Mouse (Mus musculus) kidney, adult 2 months (tissue): ENCODE measurements around the gene Olfr611. TPM values are rescaled to one million over a fixed set of nuclear protein-coding genes. Genes with fewer than 3 reads are reported as not detected.

Experiments
- DNase-seq: peaks from one replicate; pipeline ENCODE4 v3.0.0; 2021
- H3K27ac ChIP-seq: fragments of 200-500 bp; 2 replicates; pipeline ENCODE4 v1.5.1; 2012; ENCODE audit warnings: low read depth, low read length, control low read depth, inconsistent platforms; ENCODE audit not compliant: insufficient read depth
- H3K27me3 ChIP-seq: fragments of 200-500 bp; replicated peaks from 2 replicates; pipeline ENCODE4 v1.6.1; 2012; ENCODE audit warnings: mild to moderate bottlenecking, moderate library complexity, low read length, inconsistent platforms; ENCODE audit not compliant: control insufficient read depth, insufficient read depth
- H3K36me3 ChIP-seq: fragments of 200-500 bp; 2 replicates; pipeline ENCODE4 v1.6.1; 2012; ENCODE audit warnings: mild to moderate bottlenecking, moderate library complexity, low read length, inconsistent platforms; ENCODE audit not compliant: control insufficient read depth, insufficient read depth
- H3K4me1 ChIP-seq: fragments of 200-500 bp; 2 replicates; pipeline ENCODE4 v1.6.1; 2011; ENCODE audit warnings: low read length; ENCODE audit not compliant: control insufficient read depth, insufficient read depth
- H3K4me3 ChIP-seq: fragments of 200-500 bp; 2 replicates; pipeline ENCODE4 v1.5.1; 2011; ENCODE audit warnings: mild to moderate bottlenecking, low read depth, low read length, control low read depth; ENCODE audit not compliant: insufficient read depth
- CTCF ChIP-seq: fragments of 200-500 bp; conservative IDR thresholded peaks from 2 replicates; pipeline ENCODE4 v1.5.1; 2011; ENCODE audit warnings: low read depth, mild to moderate bottlenecking, control low read depth, low read length, moderate library complexity, mixed read lengths; ENCODE audit not compliant: insufficient read depth, insufficient read length
- POLR2A ChIP-seq: fragments of 200-500 bp; IDR thresholded peaks from one replicate; pipeline ENCODE4 v1.6.1; 2011; ENCODE audit warnings: low read depth, low read length, control low read depth
- polyA plus RNA-seq: library from polyadenylated mRNA; depleted of rRNA; stranded (reverse); fragments of >200 nt; gene quantifications from 2 replicates; pipeline ENCODE4 v1.2.3, GENCODE M21; 2012; rRNA removed

Olfr611 gene
- polyA plus RNA-seq, 1 experiment, result not detected

DNA sequence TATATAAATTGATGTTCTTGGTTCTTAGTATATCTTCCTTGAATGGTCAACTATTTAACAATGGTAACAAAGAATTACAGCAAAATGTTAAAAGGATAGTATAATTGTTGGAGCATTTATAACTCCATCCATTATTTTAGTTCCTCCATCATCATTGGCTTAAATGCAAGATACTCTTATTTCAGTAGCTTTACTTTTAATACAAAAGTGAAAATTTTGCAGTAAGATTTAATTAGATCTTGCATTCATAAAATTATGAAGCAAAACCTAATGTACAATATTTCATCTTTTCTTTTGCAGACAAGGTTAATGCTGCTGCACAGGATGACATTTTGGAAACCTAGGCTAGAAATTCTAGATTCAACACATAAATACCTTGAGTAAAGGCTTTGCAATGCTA, 51.1 kb downstream of the Olfr611 start, which contains the start of gene Olfr608:
TSS of gene Olfr608 (plus strand) at position 301 of the 400 bp plus-strand sequence.
- Histone ChIP-seq H3K4me3 (no peak within 1 kb of the TSS), H3K4me1 (no peaks in the 10 kb centered on the region), H3K27ac (no peak within 1 kb of the TSS), H3K27me3 (no peaks in the 10 kb centered on the region), H3K36me3 (no peaks in the 10 kb centered on the region)
- no peak for TF ChIP-seq POLR2A
- TF ChIP-seq CTCF, result no peak
- no peak for DNase-seq

Other genes starting within 250 kb of the Olfr611 start
- not detected in 2 replicates for gene Olfr596, start 215.2 kb downstream of the Olfr611 start, polyA plus RNA-seq
- gene Olfr597, start 204.5 kb downstream of the Olfr611 start, polyA plus RNA-seq, result not detected in 2 replicates
- gene Olfr598, start 197.3 kb downstream of the Olfr611 start, polyA plus RNA-seq, result not detected in 2 replicates
- not detected in 2 replicates for gene Olfr599, start 184.9 kb downstream of the Olfr611 start, polyA plus RNA-seq
- not detected in 2 replicates for gene Olfr600, start 171.2 kb downstream of the Olfr611 start, polyA plus RNA-seq
- not detected in 2 replicates for gene Olfr601, start 158.2 kb downstream of the Olfr611 start, polyA plus RNA-seq
- gene Olfr603, start 134.7 kb downstream of the Olfr611 start, polyA plus RNA-seq, result not detected in 2 replicates
- not detected in 2 replicates for gene Usp17lc, start 105.8 kb downstream of the Olfr611 start, polyA plus RNA-seq
- not detected in 2 replicates for gene Olfr605, start 75.4 kb downstream of the Olfr611 start, polyA plus RNA-seq
- not detected in 2 replicates for gene Olfr606, start 71.8 kb downstream of the Olfr611 start, polyA plus RNA-seq
- gene Olfr607, start 56.7 kb downstream of the Olfr611 start, polyA plus RNA-seq, result not detected in 2 replicates
- not detected in 2 replicates for gene Olfr608, start 51.0 kb downstream of the Olfr611 start, polyA plus RNA-seq
- gene Olfr609, start 22.8 kb downstream of the Olfr611 start, polyA plus RNA-seq, result not detected in 2 replicates
- gene Olfr610, start 8.7 kb downstream of the Olfr611 start, polyA plus RNA-seq, result not detected in 2 replicates
- gene Olfr612, start 21.9 kb upstream of the Olfr611 start, polyA plus RNA-seq, result not detected in 2 replicates
- gene Olfr613, start 27.2 kb upstream of the Olfr611 start, polyA plus RNA-seq, result not detected in 2 replicates
- not detected in 2 replicates for gene Olfr615, start 35.2 kb upstream of the Olfr611 start, polyA plus RNA-seq
- gene Olfr616, start 48.3 kb upstream of the Olfr611 start, polyA plus RNA-seq, result not detected in 2 replicates
- not detected in 2 replicates for gene Olfr617, start 52.2 kb upstream of the Olfr611 start, polyA plus RNA-seq
- not detected in 2 replicates for gene Olfr618, start 69.3 kb upstream of the Olfr611 start, polyA plus RNA-seq
- not detected in 2 replicates for gene Olfr619, start 79.7 kb upstream of the Olfr611 start, polyA plus RNA-seq
- not detected in 2 replicates for gene Olfr620, start 91.7 kb upstream of the Olfr611 start, polyA plus RNA-seq
- gene Olfr622, start 121.9 kb upstream of the Olfr611 start, polyA plus RNA-seq, result not detected in 2 replicates
- gene Olfr623, start 142.9 kb upstream of the Olfr611 start, polyA plus RNA-seq, result not detected in 2 replicates
- gene Olfr624, start 150.3 kb upstream of the Olfr611 start, polyA plus RNA-seq, result not detected in 2 replicates
- not detected in 2 replicates for gene Olfr625-ps1, start 161.9 kb upstream of the Olfr611 start, polyA plus RNA-seq
- not detected in 2 replicates for gene Olfr243, start 193.8 kb upstream of the Olfr611 start, polyA plus RNA-seq
- gene Olfr628, start 209.5 kb upstream of the Olfr611 start, polyA plus RNA-seq, result not detected in 2 replicates
- gene Olfr629, start 224.1 kb upstream of the Olfr611 start, polyA plus RNA-seq, result not detected in 2 replicates
- not detected in 2 replicates for gene Olfr630, start 236.5 kb upstream of the Olfr611 start, polyA plus RNA-seq